ENCODE assay signal across 12 mouse cellular contexts in the genomic region with DNA sequence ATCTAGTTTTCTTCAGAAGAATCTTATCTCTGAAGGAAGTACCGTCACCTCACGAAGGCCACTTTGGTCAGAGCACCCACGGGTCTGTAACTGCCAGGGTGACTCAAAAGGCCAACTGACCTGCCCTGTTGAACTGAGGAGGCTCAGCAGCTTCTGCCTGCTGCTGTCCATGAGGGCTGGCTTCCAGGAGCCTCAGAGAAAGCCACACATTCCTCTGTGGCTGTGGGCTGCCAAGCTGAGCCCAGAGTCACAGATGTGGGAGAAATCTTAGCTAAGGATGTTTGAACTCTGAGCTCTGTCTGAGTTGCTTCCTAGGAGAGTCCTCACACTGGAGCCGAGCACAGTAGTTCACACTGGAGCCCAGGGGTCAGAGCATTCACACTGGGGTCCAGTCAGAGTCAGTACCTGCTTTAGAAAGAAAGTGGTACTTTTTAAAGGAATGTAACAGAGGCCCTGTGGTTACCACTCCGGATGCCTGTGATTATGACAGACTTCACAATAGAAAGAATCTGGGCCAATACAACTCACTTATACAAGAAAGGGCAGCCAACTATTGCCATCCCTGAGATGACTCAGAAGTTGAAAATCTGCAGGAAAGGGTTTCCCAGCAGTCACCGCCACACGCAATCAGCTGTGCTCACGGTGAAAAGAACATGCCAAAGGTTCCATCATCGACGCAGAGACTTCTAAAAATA.
DNase-seq lines count a peak whose midpoint lies in the region; ATAC-seq lines count a peak whose summit lies in the region.
"Had no signal": no experiment of that assay in that cellular context is flagged by ENCODE, and none has a peak within 500 bp of the region (broad histone marks: within the 10 kb centered on the region; RNA-seq: fewer than 3 reads in every experiment).

No protein-coding gene starts in this region.

- ATAC-seq in midbrain, embryonic 14.5 days (ENCODE audit: low FRiP score, low TSS enrichment) = no peak
- peak; percentile 17; the same call in 1 of the 2 replicates for ATAC-seq in granulocyte monocyte progenitor cell, adult 5-6 weeks (replicated peaks; ENCODE audit: poor library complexity, severe bottlenecking)
- ATAC-seq in forebrain, embryonic 11.5 days (replicated peaks; ENCODE audit: low FRiP score) = no peak
- ATAC-seq: forebrain, embryonic 13.5 days; midbrain, embryonic 15.5 days had no signal

- H3K9me3 ChIP-seq in midbrain, embryonic 10.5 days (replicated peaks) = no peaks in the 10 kb centered on the region
- no peaks in the 10 kb centered on the region for H3K9me3 ChIP-seq in midbrain, embryonic 14.5 days (ENCODE audit: control insufficient read depth, low read length)
- H3K9me3 ChIP-seq in forebrain, embryonic 11.5 days (ENCODE audit: control insufficient read depth, low read length) = no peaks in the 10 kb centered on the region
- H3K9me3 ChIP-seq: forebrain, embryonic 13.5 days; midbrain, embryonic 15.5 days had no signal

- DNase-seq in gastrocnemius, postnatal 10 days = peak; percentile 56
- DNase-seq in gastrocnemius, adult 18-20 months (ENCODE audit: low spot score) = no peak
- no peak for DNase-seq in midbrain, embryonic 10.5 days (ENCODE audit: low spot score)
- no peak for DNase-seq in midbrain, embryonic 14.5 days
- DNase-seq in retina, postnatal 1 day = no peak
- no peak for DNase-seq in forebrain, embryonic 11.5 days (ENCODE audit: low spot score)
- DNase-seq in spleen, adult 12 weeks (ENCODE audit: low spot score) = no peak
- DNase-seq: kidney, adult 9 months; lung, embryonic 14.5 days had no signal

- H3K27ac ChIP-seq in midbrain, embryonic 10.5 days (replicated peaks) = 0 out of 2 replicates have a peak overlapping the region, but pooled peaks have one; percentile 34
- H3K27ac ChIP-seq in midbrain, embryonic 14.5 days (replicated peaks; ENCODE audit: low read depth, low read length) = no peak overlapping the region
- H3K27ac ChIP-seq in forebrain, embryonic 11.5 days (ENCODE audit: low read depth, low read length) = no peak overlapping the region
- H3K27ac ChIP-seq: forebrain, embryonic 13.5 days; midbrain, embryonic 15.5 days had no signal

- H3K4me1 ChIP-seq in midbrain, embryonic 10.5 days = peaks cover 56% of the 10 kb centered on the region
- peaks cover 23% of the 10 kb centered on the region for H3K4me1 ChIP-seq in midbrain, embryonic 14.5 days (ENCODE audit: control insufficient read depth, insufficient read depth, low read length)
- no peaks in the 10 kb centered on the region; the same call in 1 of the 2 replicates for H3K4me1 ChIP-seq in forebrain, embryonic 11.5 days (replicated peaks; ENCODE audit: control insufficient read depth, insufficient read depth, low read length)

- no peak overlapping the region for H3K4me3 ChIP-seq in midbrain, embryonic 10.5 days
- no peak overlapping the region for H3K4me3 ChIP-seq in midbrain, embryonic 14.5 days (replicated peaks; ENCODE audit: low read depth, low read length)
- no peak overlapping the region for H3K4me3 ChIP-seq in forebrain, embryonic 11.5 days (ENCODE audit: low read depth, low read length)
- H3K4me3 ChIP-seq: forebrain, embryonic 13.5 days; midbrain, embryonic 15.5 days had no signal

- H3K4me2 ChIP-seq in midbrain, embryonic 14.5 days (ENCODE audit: low read length) = no peak overlapping the region
- H3K4me2 ChIP-seq in forebrain, embryonic 11.5 days (ENCODE audit: low read depth, low read length, severe bottlenecking) = no peak overlapping the region
- H3K4me2 ChIP-seq: forebrain, embryonic 13.5 days; lung, embryonic 14.5 days; midbrain, embryonic 15.5 days had no signal

- 90% methylated on average over 10 of the region's 10 CpGs for WGBS in midbrain, embryonic 10.5 days
- 86% methylated on average over 10 of the region's 10 CpGs for WGBS in midbrain, embryonic 14.5 days
- WGBS in forebrain, embryonic 11.5 days = 87% methylated on average over 10 of the region's 10 CpGs

- 0 out of 2 replicates have a peak, but pooled peaks cover 4% of the 10 kb centered on the region for H3K27me3 ChIP-seq in midbrain, embryonic 10.5 days (ENCODE audit: low read depth, poor library complexity, severe bottlenecking)
- H3K27me3 ChIP-seq in midbrain, embryonic 14.5 days (ENCODE audit: control insufficient read depth, insufficient read depth, low read length) = no peaks in the 10 kb centered on the region
- H3K27me3 ChIP-seq in forebrain, embryonic 11.5 days (ENCODE audit: control insufficient read depth, insufficient read depth, low read length) = no peaks in the 10 kb centered on the region
- H3K27me3 ChIP-seq: forebrain, embryonic 13.5 days; midbrain, embryonic 15.5 days had no signal

- H3K9ac ChIP-seq in midbrain, embryonic 14.5 days (replicated peaks; ENCODE audit: low read length) = no peak overlapping the region
- no peak overlapping the region for H3K9ac ChIP-seq in forebrain, embryonic 11.5 days (ENCODE audit: low read length)
- H3K9ac ChIP-seq: forebrain, embryonic 13.5 days; lung, embryonic 14.5 days; midbrain, embryonic 15.5 days had no signal

- no peaks in the 10 kb centered on the region for H3K36me3 ChIP-seq in midbrain, embryonic 10.5 days
- H3K36me3 ChIP-seq in midbrain, embryonic 14.5 days (ENCODE audit: control insufficient read depth, insufficient read depth, low read length) = no peaks in the 10 kb centered on the region; the same call in 1 of the 2 replicates
- H3K36me3 ChIP-seq in forebrain, embryonic 11.5 days (ENCODE audit: control insufficient read depth, insufficient read depth, low read length) = no peaks in the 10 kb centered on the region
- H3K36me3 ChIP-seq: midbrain, embryonic 15.5 days had no signal
